Mouse (Mus musculus) T-cell, adult 2 months (primary cell): ENCODE results near the gene Gale.
A peak's percentile ranks its signal among the peaks of the same experiment; 100 is the strongest.

Experiments used
- DNase-seq: peaks from one replicate; pipeline ENCODE4 v3.0.0; 2022; ENCODE audit warnings: low spot score

The Gale gene

GRCm38 (mm10) chr4:135945706-135946105, 17.8 kb upstream of the Gale start:
- DNase-seq = no peak

GRCm38 (mm10) chr4:135946278-135946658, 17.3 kb upstream of the Gale start, which contains the start of gene Hmgcl:
Hmgcl (plus strand) TSS chr4:135946448.
- DNase-seq = peak; percentile 91

- no peak for DNase-seq
Observed at GRCm38 (mm10) chr4:135946659-135947301, 16.7 kb upstream of the Gale start.

- no peak for DNase-seq
Observed at GRCm38 (mm10) chr4:135948142-135948541, 15.4 kb upstream of the Gale start.

- no peak for DNase-seq
Observed at GRCm38 (mm10) chr4:135949475-135949874, 14.1 kb upstream of the Gale start.

- DNase-seq = no peak
Observed at GRCm38 (mm10) chr4:135949911-135950310, 13.6 kb upstream of the Gale start.

- no peak for DNase-seq
Observed at GRCm38 (mm10) chr4:135950365-135950764, 13.2 kb upstream of the Gale start.

GRCm38 (mm10) chr4:135951505-135951904, 12.0 kb upstream of the Gale start:
- peak; percentile 25 for DNase-seq

- DNase-seq = no peak
Observed at GRCm38 (mm10) chr4:135953179-135953578, 10.3 kb upstream of the Gale start.

- DNase-seq = peak; percentile 73
Observed at GRCm38 (mm10) chr4:135954241-135954640, 9.3 kb upstream of the Gale start.

GRCm38 (mm10) chr4:135955886-135956285, 7.6 kb upstream of the Gale start:
- no peak for DNase-seq

- no peak for DNase-seq
Observed at GRCm38 (mm10) chr4:135958354-135958753, 5.2 kb upstream of the Gale start.

GRCm38 (mm10) chr4:135960717-135961116, 2.8 kb upstream of the Gale start:
- peak; percentile 75 for DNase-seq

GRCm38 (mm10) chr4:135961709-135962108, 1.8 kb upstream of the Gale start:
- DNase-seq = no peak

- no peak for DNase-seq
Observed at GRCm38 (mm10) chr4:135962198-135962597, 1.3 kb upstream of the Gale start.

- no peak for DNase-seq
Observed at GRCm38 (mm10) chr4:135962946-135963345, 581 bp upstream of the Gale start.

GRCm38 (mm10) chr4:135964426-135964825, 899 bp downstream of the Gale start:
- no peak for DNase-seq

GRCm38 (mm10) chr4:135965113-135965512, 1.6 kb downstream of the Gale start:
- no peak for DNase-seq

GRCm38 (mm10) chr4:135966283-135966682, 2.8 kb downstream of the Gale start:
- DNase-seq = no peak

GRCm38 (mm10) chr4:135967086-135967760, 3.7 kb downstream of the Gale start:
- DNase-seq = no peak

GRCm38 (mm10) chr4:135968271-135968869, 4.8 kb downstream of the Gale start:
- no peak for DNase-seq

- DNase-seq = no peak
Observed at GRCm38 (mm10) chr4:135969070-135969750, 5.7 kb downstream of the Gale start.

- no peak for DNase-seq
Observed at GRCm38 (mm10) chr4:135970585-135970984, 7.1 kb downstream of the Gale start.
